Mouse (Mus musculus) cerebellum, adult 11-12 months (tissue): ENCODE data around the gene Plekhb2.

Source experiments
- DNase-seq: peaks from one replicate; pipeline ENCODE4 v3.0.0; 2022

The Plekhb2 gene

GRCm38 (mm10) chr1:34834904-34835303 lies 14.9 kb upstream of the Plekhb2 start:
- DNase-seq, result no peak

- DNase-seq, result no peak
Measured at GRCm38 (mm10) chr1:34837951-34838689, 11.7 kb upstream of the Plekhb2 start.

- no peak for DNase-seq
Measured at GRCm38 (mm10) chr1:34839241-34839640, 10.5 kb upstream of the Plekhb2 start.

GRCm38 (mm10) chr1:34841709-34842388 lies 7.9 kb upstream of the Plekhb2 start:
- DNase-seq, result no peak

GRCm38 (mm10) chr1:34842389-34842861 lies 7.4 kb upstream of the Plekhb2 start:
- DNase-seq, result peak; percentile 62

GRCm38 (mm10) chr1:34842887-34843618 lies 6.7 kb upstream of the Plekhb2 start, which contains the start of gene Fam168b:
TSS of gene Fam168b (minus strand) at chr1:34843065.
- peak; percentile 90 for DNase-seq

- no peak for DNase-seq
Measured at GRCm38 (mm10) chr1:34847070-34847469, 2.7 kb upstream of the Plekhb2 start.

DNA sequence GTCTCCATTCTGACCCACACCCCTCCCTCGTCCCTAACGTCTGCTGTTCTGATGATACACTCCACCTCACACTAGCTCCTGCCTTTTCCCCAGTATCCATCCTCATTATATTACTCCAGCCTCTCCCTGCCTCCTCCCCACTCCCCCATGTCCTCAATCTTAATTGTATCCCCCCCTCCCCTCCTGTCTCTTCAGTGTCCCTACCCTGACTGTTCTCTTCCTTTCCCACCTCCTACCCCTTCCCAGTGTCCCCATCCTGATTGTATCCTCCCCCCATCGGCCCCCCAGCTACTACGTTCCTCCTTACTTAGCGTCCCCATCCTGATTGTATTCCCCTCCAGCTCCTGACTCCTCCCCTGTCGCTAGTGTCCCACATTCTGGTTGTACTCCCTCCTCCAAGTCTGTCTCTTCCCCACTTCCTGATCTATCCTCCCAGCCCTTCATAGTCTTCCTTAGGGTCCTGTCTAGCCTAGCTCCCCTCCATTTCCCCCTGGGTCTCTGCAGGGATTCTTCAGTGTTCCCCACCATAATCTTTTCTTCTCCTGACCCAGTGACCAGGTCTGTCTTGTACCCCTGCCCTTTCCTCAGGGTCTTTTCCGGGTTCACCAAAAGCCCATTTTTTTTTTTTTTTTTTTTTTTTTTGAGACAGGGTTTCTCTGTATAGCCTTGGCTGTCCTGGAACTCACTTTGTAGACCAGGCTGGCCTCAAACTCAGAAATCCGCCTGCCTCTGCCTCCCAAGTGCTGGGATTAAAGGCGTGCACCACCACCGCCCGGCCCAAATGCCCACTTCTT lies 764 bp downstream of the Plekhb2 start:
- peak; percentile 55 for DNase-seq

DNA sequence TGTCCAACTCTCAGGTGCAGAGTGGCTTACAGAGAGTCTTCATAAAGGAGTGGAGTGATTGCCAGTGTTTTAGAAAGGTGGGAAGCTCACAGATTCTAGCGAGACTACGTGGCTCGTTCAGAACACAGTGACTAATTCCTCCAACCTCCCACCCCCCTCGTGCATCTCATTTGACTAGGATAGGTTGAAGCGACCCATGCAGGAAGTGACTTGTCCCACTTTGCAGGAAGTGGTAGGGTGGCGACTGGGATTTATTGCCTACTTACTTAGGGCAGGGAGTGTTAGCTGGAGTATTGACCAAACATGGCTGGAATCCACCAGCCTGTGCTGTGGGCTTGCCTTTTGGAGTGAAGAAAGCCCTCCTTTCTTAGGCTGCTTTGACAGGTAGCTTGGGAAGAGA lies 1.8 kb downstream of the Plekhb2 start:
- no peak for DNase-seq

DNA sequence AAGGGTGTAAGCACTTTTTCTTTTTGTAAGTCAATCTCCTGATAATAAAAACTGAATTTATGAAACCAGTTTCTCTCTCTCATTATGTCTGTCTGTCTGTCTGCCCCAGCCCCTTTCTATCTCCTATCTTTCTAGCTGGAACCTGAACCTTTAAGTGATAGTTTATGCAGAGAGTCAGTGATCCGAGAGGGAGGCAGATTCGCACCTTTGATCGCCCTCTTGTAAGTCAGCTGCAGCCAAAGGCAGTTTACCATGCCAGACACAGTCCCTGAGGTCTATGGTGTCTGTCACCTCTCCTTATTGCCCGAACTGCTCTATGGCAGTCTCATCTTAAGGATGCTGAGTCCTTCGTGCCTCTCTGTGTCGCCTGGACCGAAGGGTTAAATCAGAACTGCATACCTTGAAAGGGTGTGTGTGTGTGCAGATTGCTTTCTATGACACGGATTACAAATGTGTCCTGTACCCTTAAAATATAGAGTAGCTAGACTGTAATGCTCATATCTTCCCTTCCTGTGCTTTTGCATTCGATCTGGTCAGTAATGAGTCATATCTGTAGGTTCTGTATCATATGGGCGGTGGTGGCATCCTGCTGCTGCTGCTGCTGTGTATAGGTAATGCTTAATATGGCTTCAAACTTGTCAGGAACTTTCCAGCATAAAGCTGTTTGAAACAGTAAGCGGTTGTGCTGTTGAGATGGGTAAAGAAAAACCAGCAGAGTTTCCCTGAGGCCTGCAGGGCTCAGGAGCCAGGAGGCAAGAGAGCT lies 2.5 kb downstream of the Plekhb2 start:
- no peak for DNase-seq

GRCm38 (mm10) chr1:34853786-34854185 lies 4.0 kb downstream of the Plekhb2 start:
- no peak for DNase-seq

DNA sequence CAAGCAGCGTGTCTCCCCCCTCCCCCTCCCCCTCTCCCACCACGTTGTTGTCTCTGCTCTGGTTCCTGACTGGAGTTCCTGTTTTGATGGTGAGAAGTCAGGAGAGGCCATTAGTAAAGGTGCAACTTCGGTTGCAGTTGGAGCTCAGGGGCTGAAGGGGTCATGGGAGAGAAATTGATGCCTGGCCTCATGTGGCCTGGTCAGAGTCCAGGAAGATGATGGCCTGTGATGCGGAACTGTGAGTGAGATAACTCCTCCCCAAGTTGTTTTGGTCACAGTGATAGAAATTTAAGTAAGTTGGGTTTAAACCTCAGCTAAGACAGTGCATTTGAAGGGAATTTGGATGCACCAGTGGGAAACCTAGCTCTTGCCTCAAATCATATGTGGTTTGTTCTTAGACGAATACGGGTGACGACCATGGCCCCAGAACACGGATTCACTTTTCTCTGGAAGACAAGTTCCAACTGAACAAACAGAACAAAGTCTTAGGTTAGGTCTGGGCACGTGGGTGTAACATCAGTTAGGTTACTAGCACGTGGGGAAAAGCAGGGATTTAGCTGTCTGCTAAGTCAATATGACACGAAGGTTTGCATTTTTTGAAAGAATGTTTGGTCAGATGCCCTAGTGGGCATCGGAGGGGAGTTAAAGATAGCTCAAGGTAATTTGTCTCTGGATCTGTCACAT lies 5.4 kb downstream of the Plekhb2 start:
- DNase-seq, result no peak

DNA sequence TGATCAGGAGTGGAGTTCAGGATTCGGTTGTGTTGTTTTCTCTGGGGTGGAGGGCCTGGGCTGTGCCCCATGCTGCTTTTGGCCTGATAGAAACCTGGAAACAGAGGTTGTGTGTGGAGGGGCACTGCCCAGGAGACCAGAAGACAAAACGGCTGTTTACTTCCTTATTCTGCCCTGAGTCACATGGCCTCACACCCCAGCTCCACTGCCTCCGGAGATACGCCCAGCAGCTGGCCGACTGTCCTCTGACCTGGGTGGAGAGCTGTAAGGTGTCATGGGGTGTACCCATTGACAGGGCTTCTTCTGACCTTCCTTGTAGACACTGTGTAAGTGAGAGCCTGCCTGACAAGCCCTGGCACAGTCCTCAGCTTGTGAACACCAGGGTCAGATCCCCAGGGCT lies 8.9 kb downstream of the Plekhb2 start:
- DNase-seq, result no peak

GRCm38 (mm10) chr1:34859761-34860160 lies 10.0 kb downstream of the Plekhb2 start:
- no peak for DNase-seq

DNA sequence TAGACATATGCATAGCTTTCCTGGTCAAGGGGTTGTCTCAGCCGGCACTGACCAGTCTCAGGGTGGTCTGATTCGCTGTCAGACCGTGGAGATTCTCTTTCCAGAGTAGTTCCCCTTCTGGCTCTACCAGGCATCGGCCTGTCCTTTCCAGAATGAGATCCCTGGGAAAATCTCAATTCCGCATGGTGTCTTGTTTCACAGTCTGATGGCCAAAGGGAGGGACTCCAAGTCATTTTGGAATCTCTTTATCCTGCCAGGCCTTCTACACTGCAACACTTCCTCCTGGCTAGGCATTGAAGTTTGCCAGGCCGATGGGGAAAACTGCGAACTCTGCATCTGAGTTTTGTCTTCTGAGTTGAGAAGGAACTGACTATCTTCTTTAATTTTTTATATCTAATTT lies 10.4 kb downstream of the Plekhb2 start:
- DNase-seq, result no peak

DNA sequence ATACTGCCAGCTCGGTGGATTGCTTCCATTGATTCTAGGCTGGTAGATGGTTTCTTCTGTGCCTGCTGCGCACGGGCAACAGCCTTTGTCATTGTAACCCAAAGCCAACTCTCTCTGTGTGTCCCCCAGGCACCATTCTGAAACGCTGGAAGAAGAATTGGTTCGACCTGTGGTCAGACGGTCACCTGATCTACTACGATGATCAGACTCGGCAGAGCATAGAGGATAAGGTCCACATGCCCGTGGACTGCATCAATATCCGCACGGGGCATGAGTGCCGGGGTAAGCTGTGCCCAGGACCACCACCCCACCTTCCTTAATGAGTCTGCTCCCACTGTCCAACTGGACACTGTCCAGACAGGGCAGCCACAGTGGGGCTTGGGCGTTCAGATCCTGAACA lies 13.1 kb downstream of the Plekhb2 start:
- no peak for DNase-seq

DNA sequence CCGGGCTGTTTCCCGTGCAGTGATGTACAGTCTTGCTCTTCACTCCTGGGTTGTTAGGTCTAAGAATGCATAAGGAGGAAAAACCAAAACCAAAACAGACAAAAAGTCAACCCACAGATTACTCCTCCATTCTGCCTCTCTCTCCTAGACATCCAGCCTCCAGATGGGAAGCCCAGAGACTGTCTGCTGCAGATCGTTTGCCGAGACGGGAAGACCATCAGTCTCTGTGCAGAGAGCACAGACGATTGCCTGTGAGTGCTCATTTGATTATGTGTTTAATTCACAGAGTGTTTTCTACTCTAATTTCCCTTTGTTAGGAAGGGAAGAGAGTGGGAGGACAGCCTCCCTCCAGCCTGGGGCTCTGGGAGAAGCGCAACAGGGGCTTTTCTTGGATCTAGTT lies 13.5 kb downstream of the Plekhb2 start:
- peak; percentile 0 for DNase-seq

GRCm38 (mm10) chr1:34864243-34864642 lies 14.5 kb downstream of the Plekhb2 start:
- no peak for DNase-seq

DNA sequence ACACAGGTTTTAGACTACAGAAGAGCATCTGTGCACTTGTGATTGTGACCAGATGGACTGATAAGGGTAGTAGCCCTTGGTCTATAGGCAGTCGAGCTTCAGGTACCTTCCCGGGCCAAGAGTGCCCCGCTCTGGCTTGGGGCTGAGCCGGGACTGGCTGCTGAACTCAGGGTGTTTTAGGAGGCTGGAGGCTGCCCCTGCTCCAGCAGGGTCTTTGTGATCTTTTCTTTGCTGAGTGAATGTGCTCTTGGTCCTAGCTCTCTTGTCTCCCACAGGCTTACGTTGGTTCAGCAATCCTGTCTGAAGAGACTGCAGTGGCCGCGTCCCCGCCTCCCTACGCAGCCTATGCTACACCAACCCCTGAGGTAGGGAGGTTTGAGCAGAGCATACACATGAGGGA lies 16.1 kb downstream of the Plekhb2 start:
- DNase-seq, result no peak

DNA sequence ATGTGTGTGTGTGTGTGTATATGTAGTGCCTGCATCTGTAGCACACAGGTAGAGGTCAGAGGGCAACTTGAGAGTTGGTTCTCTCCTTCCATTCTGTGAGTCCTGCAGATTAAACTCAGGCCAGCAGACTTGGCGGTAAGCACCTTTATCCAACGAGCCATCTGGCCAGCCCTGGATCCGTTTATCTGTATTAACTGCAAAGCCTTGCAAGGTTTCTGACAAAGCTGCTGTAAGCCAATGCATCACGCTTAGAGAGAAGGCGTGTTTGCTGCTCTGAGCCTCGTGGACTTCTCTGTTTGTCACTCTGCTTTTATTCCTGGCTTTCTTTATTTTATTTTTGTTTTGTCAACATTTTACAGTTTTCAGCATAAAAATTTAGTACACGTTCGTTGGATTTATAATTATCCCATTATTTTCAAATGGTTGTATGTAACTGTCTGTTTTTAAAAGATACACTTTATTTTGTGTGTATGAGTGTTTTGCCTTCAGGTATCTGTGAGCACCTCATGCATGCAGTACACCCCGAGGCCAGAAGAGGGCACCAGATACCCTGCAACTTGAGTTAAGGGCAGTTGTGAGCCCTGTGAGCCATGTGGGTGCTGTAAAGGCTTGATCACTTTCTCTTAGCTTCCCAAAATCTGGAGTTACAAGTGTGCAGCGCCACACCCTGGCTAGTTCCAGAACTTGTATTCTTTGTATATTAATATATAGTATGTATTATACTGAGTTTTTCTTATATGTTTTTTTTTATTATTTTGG lies 17.2 kb downstream of the Plekhb2 start:
- DNase-seq, result peak; percentile 83

DNA sequence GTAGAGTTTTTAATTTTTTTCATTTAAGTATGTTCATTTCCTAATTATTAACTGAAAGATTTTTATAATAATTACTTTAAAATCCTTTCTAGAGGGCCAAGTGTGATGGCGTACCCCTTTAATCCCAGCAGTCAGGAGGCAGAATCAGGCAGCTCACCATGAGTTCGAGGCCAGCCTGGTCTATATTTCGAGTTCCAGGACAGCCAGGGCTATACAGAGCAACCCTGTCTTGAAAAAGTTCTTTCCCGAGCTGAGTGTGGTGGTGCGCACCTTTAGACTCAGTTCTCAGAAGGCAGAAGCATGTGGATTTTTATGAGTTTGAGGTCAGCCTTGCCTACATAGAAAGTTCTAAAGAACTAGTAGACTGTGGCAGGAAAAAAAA lies 17.8 kb downstream of the Plekhb2 start:
- no peak for DNase-seq
